Mouse (Mus musculus) forebrain, embryonic 15.5 days (tissue): ENCODE measurements at regions not wholly inside any gene's neighbourhood (a gene's known extent, or its start where the extent isn't known, plus 50 kb on each side); places are given as distances from the start of the nearest gene placed in this dataset.

Experiments
- ATAC-seq: fragments of 200-750 bp; cut with Nextera tagmentation; replicated peaks from 2 replicates; pipeline ENCODE4 v1.8.0; 2017; ENCODE audit warnings: mild to moderate bottlenecking, moderate TSS enrichment, moderate library complexity
- H3K27ac ChIP-seq: fragments of 300-500 bp; sonication (generic); replicated peaks from 2 replicates; pipeline ENCODE4 v1.5.1; 2015; ENCODE audit warnings: mild to moderate bottlenecking, inconsistent platforms
- H3K27me3 ChIP-seq: fragments of 300-500 bp; sonication (generic); 2 replicates; pipeline ENCODE4 v1.6.1; 2015; ENCODE audit warnings: inconsistent platforms
- H3K36me3 ChIP-seq: fragments of 300-500 bp; sonication (generic); 2 replicates; pipeline ENCODE4 v1.6.1; 2015; ENCODE audit warnings: mild to moderate bottlenecking, inconsistent platforms
- H3K4me1 ChIP-seq: fragments of 300-500 bp; sonication (generic); 2 replicates; pipeline ENCODE4 v1.6.1; 2015; ENCODE audit warnings: inconsistent platforms
- H3K4me2 ChIP-seq: fragments of 300-500 bp; sonication (generic); replicated peaks from 2 replicates; pipeline ENCODE4 v1.6.1; 2015; ENCODE audit warnings: mild to moderate bottlenecking, inconsistent platforms
- H3K4me3 ChIP-seq: fragments of 300-500 bp; sonication (generic); 2 replicates; pipeline ENCODE4 v1.5.1; 2015; ENCODE audit warnings: mild to moderate bottlenecking, inconsistent platforms
- H3K9ac ChIP-seq: fragments of 300-500 bp; sonication (generic); replicated peaks from 2 replicates; pipeline ENCODE4 v1.6.1; 2015; ENCODE audit warnings: mild to moderate bottlenecking, inconsistent platforms
- H3K9me3 ChIP-seq: fragments of 300-500 bp; sonication (generic); 2 replicates; pipeline ENCODE4 v1.6.1; 2016; ENCODE audit warnings: inconsistent platforms
- WGBS: fragments of 180-500 bp; shearing (Covaris S2); methylation state at CpG from one replicate; pipeline ENCODE4 v1.1.7; 2015; ENCODE audit warnings: mixed read lengths; 5-methylcytosine and 5-hydroxymethylcytosine counted together

GRCm38 (mm10) chr5:132667316-132667715 is 124.2 kb upstream of the Auts2 start:
- Histone ChIP-seq H3K9ac (no peak overlapping the region), H3K9me3 (no peaks in the 10 kb centered on the region), H3K27ac (no peak overlapping the region), H3K4me1 (peaks cover 5% of the 10 kb centered on the region; the same call in 1 of the 2 replicates), H3K4me2 (no peak overlapping the region), H3K4me3 (no peak overlapping the region), H3K36me3 (no peaks in the 10 kb centered on the region), H3K27me3 (no peaks in the 10 kb centered on the region)
- ATAC-seq = no peak
- WGBS = 46% methylated on average over 4 of the region's 4 CpGs

GRCm38 (mm10) chr5:132661266-132661665 is 118.1 kb upstream of the Auts2 start:
- no peaks in the 10 kb centered on the region for H3K36me3 ChIP-seq
- no peaks in the 10 kb centered on the region for H3K27me3 ChIP-seq
- no peak overlapping the region for H3K27ac ChIP-seq
- no peak overlapping the region for H3K4me2 ChIP-seq
- WGBS = 33% methylated on average over 1 of the region's 1 CpGs
- no peak overlapping the region for H3K9ac ChIP-seq
- H3K9me3 ChIP-seq = no peaks in the 10 kb centered on the region; the same call in 1 of the 2 replicates
- no peaks in the 10 kb centered on the region for H3K4me1 ChIP-seq
- no peak for ATAC-seq
- H3K4me3 ChIP-seq = no peak overlapping the region

GRCm38 (mm10) chr5:132660036-132660435 is 116.9 kb upstream of the Auts2 start:
- H3K36me3 ChIP-seq = no peaks in the 10 kb centered on the region
- H3K4me1 ChIP-seq = no peaks in the 10 kb centered on the region
- H3K4me3 ChIP-seq = no peak overlapping the region
- H3K27ac ChIP-seq = no peak overlapping the region
- H3K27me3 ChIP-seq = no peaks in the 10 kb centered on the region
- 77% methylated on average over 7 of the region's 7 CpGs for WGBS
- ATAC-seq = no peak
- no peaks in the 10 kb centered on the region; the same call in 1 of the 2 replicates for H3K9me3 ChIP-seq
- no peak overlapping the region for H3K9ac ChIP-seq
- no peak overlapping the region for H3K4me2 ChIP-seq

GRCm38 (mm10) chr5:132654382-132654781 is 111.2 kb upstream of the Auts2 start:
- no peak overlapping the region for H3K4me2 ChIP-seq
- no peak overlapping the region for H3K4me3 ChIP-seq
- no peaks in the 10 kb centered on the region for H3K36me3 ChIP-seq
- H3K27ac ChIP-seq = no peak overlapping the region
- H3K9ac ChIP-seq = no peak overlapping the region
- H3K4me1 ChIP-seq = peaks cover 10% of the 10 kb centered on the region; the same call in 1 of the 2 replicates
- 88% methylated on average over 7 of the region's 7 CpGs for WGBS
- no peak for ATAC-seq
- H3K27me3 ChIP-seq = no peaks in the 10 kb centered on the region
- H3K9me3 ChIP-seq = no peaks in the 10 kb centered on the region; the same call in 1 of the 2 replicates

GRCm38 (mm10) chr5:132653694-132654300 is 110.7 kb upstream of the Auts2 start:
- no peak for ATAC-seq
- H3K27me3 ChIP-seq = no peaks in the 10 kb centered on the region
- H3K4me3 ChIP-seq = no peak overlapping the region
- H3K9me3 ChIP-seq = no peaks in the 10 kb centered on the region; the same call in 1 of the 2 replicates
- no peak overlapping the region for H3K4me2 ChIP-seq
- no peak overlapping the region for H3K9ac ChIP-seq
- peaks cover 10% of the 10 kb centered on the region; the same call in 1 of the 2 replicates for H3K4me1 ChIP-seq
- no peak overlapping the region for H3K27ac ChIP-seq
- H3K36me3 ChIP-seq = no peaks in the 10 kb centered on the region
- 44% methylated on average over 6 of the region's 6 CpGs for WGBS

- 47% methylated on average over 1 of the region's 1 CpGs for WGBS
- no peak overlapping the region for H3K4me2 ChIP-seq
- H3K27me3 ChIP-seq = no peaks in the 10 kb centered on the region
- no peak overlapping the region for H3K27ac ChIP-seq
- no peaks in the 10 kb centered on the region for H3K36me3 ChIP-seq
- H3K9ac ChIP-seq = no peak overlapping the region
- H3K4me3 ChIP-seq = no peak overlapping the region
- H3K4me1 ChIP-seq = peaks cover 10% of the 10 kb centered on the region; the same call in 1 of the 2 replicates
- ATAC-seq = no peak
- H3K9me3 ChIP-seq = no peaks in the 10 kb centered on the region; the same call in 1 of the 2 replicates
These were observed 109.1 kb upstream of the Auts2 start for GRCm38 (mm10) chr5:132652201-132652600.

GRCm38 (mm10) chr5:132649771-132650170 is 106.6 kb upstream of the Auts2 start:
- WGBS = 66% methylated on average over 7 of the region's 7 CpGs
- H3K9me3 ChIP-seq = no peaks in the 10 kb centered on the region

GRCm38 (mm10) chr5:132648751-132649150 is 105.6 kb upstream of the Auts2 start:
- 66% methylated on average over 2 of the region's 2 CpGs for WGBS
- no peak overlapping the region for H3K4me2 ChIP-seq
- H3K4me3 ChIP-seq = no peak overlapping the region
- H3K27me3 ChIP-seq = no peaks in the 10 kb centered on the region
- peaks cover 3% of the 10 kb centered on the region; the same call in 1 of the 2 replicates for H3K4me1 ChIP-seq
- no peaks in the 10 kb centered on the region for H3K9me3 ChIP-seq
- no peak for ATAC-seq
- no peak overlapping the region for H3K9ac ChIP-seq
- no peak overlapping the region for H3K27ac ChIP-seq
- no peaks in the 10 kb centered on the region for H3K36me3 ChIP-seq

More at GRCm38 (mm10) chr5:132649771-132650170, 106.6 kb upstream of the Auts2 start:
- Histone ChIP-seq H3K27me3 (no peaks in the 10 kb centered on the region), H3K27ac (no peak overlapping the region), H3K36me3 (no peaks in the 10 kb centered on the region), H3K9ac (no peak overlapping the region), H3K4me2 (no peak overlapping the region), H3K4me1 (peaks cover 10% of the 10 kb centered on the region; the same call in 1 of the 2 replicates), H3K4me3 (no peak overlapping the region)
- ATAC-seq = no peak

- Histone ChIP-seq H3K4me2 (no peak overlapping the region), H3K36me3 (no peaks in the 10 kb centered on the region), H3K9ac (no peak overlapping the region), H3K4me3 (no peak overlapping the region), H3K4me1 (no peaks in the 10 kb centered on the region), H3K27me3 (no peaks in the 10 kb centered on the region), H3K9me3 (no peaks in the 10 kb centered on the region), H3K27ac (no peak overlapping the region)
- no peak for ATAC-seq
- 75% methylated on average over 5 of the region's 5 CpGs for WGBS
These were observed 101.6 kb upstream of the Auts2 start for GRCm38 (mm10) chr5:132644646-132645172.

GRCm38 (mm10) chr5:132643270-132643669 is 100.1 kb upstream of the Auts2 start:
- no peak for ATAC-seq

GRCm38 (mm10) chr5:132633198-132633884 is 90.2 kb upstream of the Auts2 start:
- 22% methylated on average over 5 of the region's 5 CpGs for WGBS
- no peaks in the 10 kb centered on the region for H3K4me1 ChIP-seq
- H3K9me3 ChIP-seq = 0 out of 2 replicates have a peak, but pooled peaks cover 3% of the 10 kb centered on the region
- H3K4me2 ChIP-seq = no peak overlapping the region
- ATAC-seq = no peak
- H3K27me3 ChIP-seq = no peaks in the 10 kb centered on the region
- no peak overlapping the region for H3K27ac ChIP-seq
- H3K9ac ChIP-seq = no peak overlapping the region
- H3K4me3 ChIP-seq = no peak overlapping the region
- H3K36me3 ChIP-seq = no peaks in the 10 kb centered on the region

More at GRCm38 (mm10) chr5:132643270-132643669, 100.1 kb upstream of the Auts2 start:
- H3K4me3 ChIP-seq = no peak overlapping the region
- H3K27ac ChIP-seq = no peak overlapping the region
- no peaks in the 10 kb centered on the region for H3K9me3 ChIP-seq
- WGBS = 33% methylated on average over 3 of the region's 3 CpGs
- H3K4me1 ChIP-seq = no peaks in the 10 kb centered on the region
- no peaks in the 10 kb centered on the region for H3K36me3 ChIP-seq
- H3K9ac ChIP-seq = no peak overlapping the region
- H3K27me3 ChIP-seq = no peaks in the 10 kb centered on the region
- no peak overlapping the region for H3K4me2 ChIP-seq

- ATAC-seq = no peak
- no peak overlapping the region for H3K27ac ChIP-seq
- WGBS = 11% methylated on average over 7 of the region's 7 CpGs
- no peaks in the 10 kb centered on the region for H3K9me3 ChIP-seq
- H3K4me1 ChIP-seq = peaks cover 9% of the 10 kb centered on the region
- H3K36me3 ChIP-seq = no peaks in the 10 kb centered on the region
- H3K27me3 ChIP-seq = no peaks in the 10 kb centered on the region
- H3K4me3 ChIP-seq = no peak overlapping the region
- H3K9ac ChIP-seq = no peak overlapping the region
- H3K4me2 ChIP-seq = no peak overlapping the region
These were observed 78.6 kb upstream of the Auts2 start for GRCm38 (mm10) chr5:132621751-132622150.
